Mouse (Mus musculus) liver, embryonic 16.5 days (tissue): ENCODE data around the gene Traf3. TPM values are rescaled to one million over a fixed set of nuclear protein-coding genes. Genes with fewer than 3 reads are reported as not detected.
A peak's percentile ranks its signal among the peaks of the same experiment; 100 is the strongest.

Experiments used
- ATAC-seq: fragments of 200-750 bp; cut with Nextera tagmentation; 2 replicates; pipeline ENCODE4 v1.8.0; 2017; ENCODE audit warnings: low read depth, mild to moderate bottlenecking, moderate number of reproducible peaks, moderate library complexity
- H3K27ac ChIP-seq: fragments of 300-500 bp; sonication (generic); 2 replicates; pipeline ENCODE4 v1.5.1; 2014; ENCODE audit warnings: mild to moderate bottlenecking, low read length
- H3K27me3 ChIP-seq: fragments of 300-500 bp; sonication (generic); 2 replicates; pipeline ENCODE4 v1.6.1; 2014; ENCODE audit warnings: low read depth, low read length, mixed read lengths; ENCODE audit not compliant: control insufficient read depth, insufficient read depth
- H3K36me3 ChIP-seq: fragments of 300-500 bp; sonication (generic); 2 replicates; pipeline ENCODE4 v1.6.1; 2014; ENCODE audit warnings: mild to moderate bottlenecking; ENCODE audit not compliant: control insufficient read depth, insufficient read depth
- H3K4me1 ChIP-seq: fragments of 300-500 bp; sonication (generic); 2 replicates; pipeline ENCODE4 v1.6.1; 2014; ENCODE audit warnings: low read depth, low read length, mixed read lengths; ENCODE audit not compliant: control insufficient read depth
- H3K4me2 ChIP-seq: fragments of 300-500 bp; sonication (generic); 2 replicates; pipeline ENCODE4 v1.6.1; 2014; ENCODE audit warnings: low read depth, low read length, mixed read lengths
- H3K4me3 ChIP-seq: fragments of 300-500 bp; sonication (generic); 2 replicates; pipeline ENCODE4 v1.5.1; 2014; ENCODE audit warnings: low read depth, mild to moderate bottlenecking, low read length
- H3K9ac ChIP-seq: fragments of 300-500 bp; sonication (generic); 2 replicates; pipeline ENCODE4 v1.6.1; 2014; ENCODE audit warnings: low read depth, low read length
- H3K9me3 ChIP-seq: fragments of 300-500 bp; sonication (generic); replicated peaks from 2 replicates; pipeline ENCODE4 v1.6.1; 2016; ENCODE audit warnings: low read length; ENCODE audit not compliant: control insufficient read depth
- WGBS: fragments of 180-500 bp; shearing (Covaris S2); extraction: QIAGEN DNeasy Blood & Tissue Kit; methylation state at CpG from one replicate; pipeline ENCODE4 v1.1.7; 2014; ENCODE audit not compliant: insufficient replicate concordance; 5-methylcytosine and 5-hydroxymethylcytosine counted together
- polyA plus RNA-seq: library from polyadenylated mRNA; unstranded; fragments of >200 nt; fragmentation: Nextera tagmentation; extraction: Ambion mirVana; gene quantifications from 2 replicates; pipeline ENCODE4 v1.2.1, GENCODE M21; 2015

Gene Traf3
- polyA plus RNA-seq, 1 experiment from 2014 or later: 1.6 TPM

DNA sequence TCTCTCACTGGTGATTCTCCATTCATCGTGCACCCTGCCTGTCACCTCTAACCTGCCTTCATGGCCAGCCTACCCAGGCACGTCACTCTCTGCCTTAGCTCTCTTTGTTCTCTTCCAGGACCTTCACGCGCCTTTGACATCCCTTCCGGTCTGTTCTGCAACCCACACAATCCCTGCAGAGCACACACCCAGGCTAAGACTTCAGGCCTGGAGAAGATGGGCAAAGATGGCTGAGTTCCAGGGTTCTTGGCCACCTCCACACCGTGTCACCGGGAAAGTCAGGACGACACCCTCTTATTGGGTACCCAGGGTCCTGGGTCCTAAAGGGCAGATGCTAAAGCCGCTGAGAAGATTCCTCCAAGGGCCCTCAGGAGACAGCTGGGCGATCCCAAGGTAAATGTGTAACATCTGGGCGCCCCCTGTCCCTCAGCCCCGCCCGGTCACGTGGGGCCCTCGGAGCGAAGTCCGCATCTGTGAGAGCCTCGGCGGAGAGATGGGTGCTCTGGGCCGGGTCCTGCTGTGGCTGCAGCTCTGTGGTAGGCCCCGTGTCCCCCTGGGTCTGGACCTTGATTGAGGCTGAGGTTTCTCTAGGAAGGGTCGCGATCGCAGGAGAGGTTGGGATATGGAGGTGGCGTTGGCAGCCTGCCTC lies 104.6 kb downstream of the Traf3 start, which contains the start of gene Amn:
Gene Amn (plus strand): TSS at position 467 of the 649 bp plus-strand sequence.
- Histone ChIP-seq H3K36me3 (no peaks in the 10 kb centered on the region), H3K27me3 (peaks cover 60% of the 10 kb centered on the region), H3K4me3 (0 out of 2 replicates have a peak within 1 kb of the TSS, but pooled peaks have one; percentile 13), H3K9me3 (no peaks in the 10 kb centered on the region), H3K4me1 (peaks cover 53% of the 10 kb centered on the region), H3K27ac (no peak within 1 kb of the TSS), H3K4me2 (peak within 1 kb of the TSS; percentile 28), H3K9ac (no peak within 1 kb of the TSS)
- 25% methylated on average over 25 of the region's 25 CpGs for WGBS
- no peak for ATAC-seq

DNA sequence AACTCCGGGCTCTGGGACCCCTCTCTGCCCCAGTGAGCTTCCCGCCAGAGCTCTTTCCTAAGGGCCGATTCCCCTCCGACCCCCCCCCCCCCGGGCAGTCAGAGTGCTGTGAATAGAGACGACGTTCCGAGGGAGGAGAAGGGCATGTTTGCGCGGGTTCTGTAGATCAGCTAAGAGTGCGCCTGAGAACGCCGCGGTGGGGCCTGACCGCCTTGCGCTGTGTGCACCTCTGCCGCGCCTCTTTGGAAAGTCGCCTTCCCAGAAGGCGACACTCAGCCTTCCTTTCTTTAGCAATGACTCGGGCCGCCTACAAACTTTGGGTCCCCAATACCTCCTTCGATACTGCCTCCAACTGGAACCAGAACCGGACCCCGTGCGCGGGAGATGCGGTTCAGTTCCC lies 105.2 kb downstream of the Traf3 start:
- ATAC-seq: no peak
- H3K4me3 ChIP-seq: 0 out of 2 replicates have a peak overlapping the region, but pooled peaks have one; percentile 13
- 9% methylated on average over 25 of the region's 28 CpGs for WGBS
- H3K27ac ChIP-seq: no peak overlapping the region
- peaks cover 47% of the 10 kb centered on the region for H3K4me1 ChIP-seq
- peaks cover 67% of the 10 kb centered on the region for H3K27me3 ChIP-seq
- peak overlapping the region; percentile 28 for H3K4me2 ChIP-seq
- H3K9ac ChIP-seq: no peak overlapping the region
- no peaks in the 10 kb centered on the region for H3K36me3 ChIP-seq
- no peaks in the 10 kb centered on the region for H3K9me3 ChIP-seq

DNA sequence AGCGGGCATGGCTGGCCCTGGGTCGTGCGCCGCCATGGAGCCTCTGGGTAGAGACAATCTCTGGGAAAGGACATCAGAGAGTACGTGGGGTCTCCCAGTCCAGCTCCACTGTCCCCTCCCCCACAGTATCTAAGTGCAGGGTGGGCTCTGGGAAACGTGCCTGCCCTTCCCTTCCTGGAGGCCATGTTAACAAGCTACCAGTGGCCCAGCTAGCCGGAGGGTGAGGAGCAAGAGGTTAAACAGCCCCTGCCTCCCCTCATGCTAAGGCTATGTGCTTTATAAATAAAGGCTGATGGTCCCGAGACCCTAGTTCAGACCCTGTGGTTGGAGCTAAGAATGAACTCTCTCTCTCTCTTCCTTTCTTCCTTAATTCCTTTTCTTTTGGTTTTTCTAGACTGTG lies 105.8 kb downstream of the Traf3 start:
- 20% methylated on average over 8 of the region's 8 CpGs for WGBS
- Histone ChIP-seq H3K27ac (no peak overlapping the region), H3K9me3 (no peaks in the 10 kb centered on the region), H3K4me3 (no peak overlapping the region), H3K27me3 (peaks cover 72% of the 10 kb centered on the region), H3K4me2 (0 out of 2 replicates have a peak overlapping the region, but pooled peaks have one; percentile 1), H3K36me3 (no peaks in the 10 kb centered on the region), H3K4me1 (peaks cover 44% of the 10 kb centered on the region), H3K9ac (no peak overlapping the region)
- no peak for ATAC-seq

DNA sequence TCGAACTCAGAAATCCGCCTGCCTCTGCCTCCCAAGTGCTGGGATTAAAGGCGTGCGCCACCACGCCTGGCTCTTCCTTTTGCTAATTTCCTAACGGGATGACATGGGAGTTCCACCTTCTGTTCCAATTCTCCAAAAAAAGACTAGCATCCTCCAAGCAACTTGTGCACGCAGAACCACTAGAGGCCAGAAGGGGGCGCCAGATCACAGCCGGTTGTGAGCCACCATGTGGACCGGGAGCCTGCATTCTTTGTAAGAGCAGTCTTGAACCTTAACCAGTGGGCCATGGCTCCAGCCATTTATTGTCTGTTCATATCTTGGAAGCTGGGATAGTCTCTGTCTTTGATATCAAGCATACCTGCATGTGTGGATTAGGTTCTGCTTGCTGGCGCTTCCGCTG lies 106.2 kb downstream of the Traf3 start:
- no peak overlapping the region for H3K9ac ChIP-seq
- H3K27me3 ChIP-seq: peaks cover 76% of the 10 kb centered on the region
- H3K36me3 ChIP-seq: no peaks in the 10 kb centered on the region
- WGBS: 16% methylated on average over 12 of the region's 12 CpGs
- peaks cover 39% of the 10 kb centered on the region for H3K4me1 ChIP-seq
- H3K27ac ChIP-seq: no peak overlapping the region
- no peak overlapping the region for H3K4me2 ChIP-seq
- ATAC-seq: no peak
- no peak overlapping the region for H3K4me3 ChIP-seq
- no peaks in the 10 kb centered on the region for H3K9me3 ChIP-seq

DNA sequence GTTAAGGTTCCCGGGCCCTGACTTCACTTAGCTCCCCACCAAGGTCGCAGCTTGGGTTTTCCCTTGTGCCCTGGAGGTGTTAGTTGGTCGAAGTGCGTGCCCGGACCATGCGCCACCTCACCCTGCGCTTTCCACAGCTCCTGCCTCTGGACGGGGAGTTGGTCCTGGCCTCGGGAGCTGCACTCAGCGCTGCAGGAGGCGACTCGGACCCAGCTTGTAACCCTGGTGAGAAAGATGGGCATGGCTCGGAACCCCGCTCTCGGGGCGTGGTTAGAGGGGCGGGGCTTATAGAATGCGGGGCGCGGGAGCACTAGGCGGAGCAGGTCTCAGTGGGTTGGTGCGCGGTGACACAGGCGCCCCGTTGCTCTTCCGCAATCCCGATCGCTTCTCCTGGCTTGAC lies 107.8 kb downstream of the Traf3 start:
- Histone ChIP-seq H3K36me3 (no peaks in the 10 kb centered on the region), H3K27ac (no peak overlapping the region), H3K27me3 (peaks cover 76% of the 10 kb centered on the region), H3K4me1 (peaks cover 26% of the 10 kb centered on the region), H3K9me3 (no peaks in the 10 kb centered on the region), H3K4me2 (no peak overlapping the region; the same call in 1 of the 2 replicates), H3K4me3 (peak overlapping the region; percentile 38; the same call in 1 of the 2 replicates), H3K9ac (no peak overlapping the region)
- WGBS: 6% methylated on average over 28 of the region's 28 CpGs
- no peak for ATAC-seq

DNA sequence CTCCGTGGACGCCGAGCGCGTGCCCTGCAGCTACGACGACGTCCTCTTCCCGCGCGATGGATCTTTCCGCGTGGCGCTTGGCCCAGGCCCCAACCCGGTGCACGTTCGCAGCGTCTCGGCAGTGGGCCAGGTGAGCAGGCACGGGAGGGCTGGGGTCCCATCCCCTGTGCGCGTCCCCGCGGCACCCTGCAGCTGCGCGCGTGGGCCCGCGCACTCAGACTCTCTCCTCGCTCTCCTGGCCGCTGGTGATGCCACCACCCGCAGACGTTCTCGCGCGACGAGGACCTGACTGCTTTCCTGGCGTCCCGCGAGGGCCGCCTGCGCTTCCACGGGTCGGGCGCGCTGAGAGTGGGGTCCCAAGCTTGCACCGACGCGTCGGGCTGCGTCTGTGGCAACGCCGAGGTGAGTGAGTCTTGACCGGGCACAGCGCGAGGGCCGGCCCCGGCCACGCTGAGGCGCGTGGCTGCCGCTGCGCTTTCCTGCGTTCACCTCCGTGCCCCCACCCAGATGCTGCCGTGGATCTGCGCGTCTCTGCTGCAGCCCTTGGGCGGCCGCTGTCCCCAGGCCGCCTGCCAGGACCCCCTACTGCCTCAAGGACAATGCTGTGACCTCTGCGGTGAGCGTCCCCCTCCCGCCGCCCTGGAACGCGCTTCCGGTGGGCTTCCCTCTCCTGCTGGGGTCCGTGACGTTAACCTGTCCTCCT lies 108.4 kb downstream of the Traf3 start:
- H3K27ac ChIP-seq: no peak overlapping the region
- 4% methylated on average over 80 of the region's 80 CpGs for WGBS
- no peaks in the 10 kb centered on the region for H3K36me3 ChIP-seq
- H3K4me2 ChIP-seq: peak overlapping the region; percentile 53
- no peaks in the 10 kb centered on the region for H3K9me3 ChIP-seq
- no peak overlapping the region for H3K9ac ChIP-seq
- H3K4me3 ChIP-seq: peak overlapping the region; percentile 38
- H3K27me3 ChIP-seq: peaks cover 76% of the 10 kb centered on the region
- H3K4me1 ChIP-seq: peaks cover 26% of the 10 kb centered on the region
- ATAC-seq: no peak

DNA sequence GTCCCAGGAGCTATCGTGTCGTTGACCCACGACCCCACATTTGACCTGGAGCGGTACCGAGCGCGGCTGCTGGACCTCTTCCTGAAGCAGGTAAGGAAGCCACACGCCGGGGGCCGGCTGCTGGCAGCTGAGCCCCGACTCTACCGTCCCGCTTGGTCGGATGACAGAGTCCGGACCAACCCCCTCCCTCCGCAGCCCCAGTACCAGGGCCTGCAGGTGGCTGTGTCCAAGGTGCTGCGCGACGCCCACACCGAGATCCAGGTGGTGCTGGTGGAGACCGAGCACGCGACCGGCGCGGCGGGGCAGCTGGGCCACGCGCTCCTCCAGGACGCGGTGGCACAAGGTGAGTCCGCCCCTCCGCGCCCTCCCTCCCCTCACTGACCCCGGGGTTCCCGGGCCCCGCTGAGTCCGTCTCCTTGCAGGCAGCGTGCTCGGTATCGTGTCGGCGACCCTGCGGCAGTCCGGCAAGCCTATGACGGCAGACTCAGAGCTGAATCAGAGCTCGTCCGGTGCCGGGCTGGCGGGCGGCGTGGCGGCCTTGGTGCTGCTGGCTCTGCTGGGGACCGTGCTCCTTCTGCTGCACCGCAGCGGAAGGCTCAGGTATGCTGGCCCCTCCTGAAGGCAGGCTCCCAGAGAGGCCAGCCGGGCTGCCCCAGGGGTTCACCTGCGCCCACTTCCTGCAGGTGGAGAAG lies 109.1 kb downstream of the Traf3 start:
- H3K4me2 ChIP-seq: peak overlapping the region; percentile 53
- 1% methylated on average over 58 of the region's 58 CpGs for WGBS
- H3K9me3 ChIP-seq: no peaks in the 10 kb centered on the region
- H3K4me3 ChIP-seq: peak overlapping the region; percentile 38
- peaks cover 71% of the 10 kb centered on the region for H3K27me3 ChIP-seq
- no peak overlapping the region for H3K9ac ChIP-seq
- H3K27ac ChIP-seq: no peak overlapping the region
- ATAC-seq: no peak
- peaks cover 20% of the 10 kb centered on the region for H3K4me1 ChIP-seq
- no peaks in the 10 kb centered on the region for H3K36me3 ChIP-seq

DNA sequence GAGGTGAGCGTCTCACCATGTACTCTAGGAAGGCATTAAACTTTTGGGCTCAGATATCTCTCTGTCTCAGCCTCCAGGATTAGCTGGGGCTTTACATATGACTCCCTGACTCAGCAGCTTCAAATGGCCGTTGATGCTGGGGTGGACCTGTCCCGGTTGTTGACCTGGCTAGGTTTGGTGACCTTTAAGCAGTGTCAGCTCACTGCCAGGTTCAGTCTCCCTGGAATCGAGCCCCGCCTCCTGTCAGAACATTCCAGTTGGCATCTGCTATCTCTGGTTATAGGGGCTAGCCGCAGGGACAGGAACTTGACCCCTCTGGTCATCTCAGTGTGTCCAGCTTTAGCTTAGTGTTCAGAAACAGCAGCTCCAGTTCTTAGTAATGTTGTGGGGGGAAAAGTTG lies 110.2 kb downstream of the Traf3 start:
- H3K4me3 ChIP-seq: no peak overlapping the region
- no peaks in the 10 kb centered on the region for H3K9me3 ChIP-seq
- H3K4me1 ChIP-seq: peaks cover 13% of the 10 kb centered on the region
- 40% methylated on average over 6 of the region's 6 CpGs for WGBS
- H3K4me2 ChIP-seq: no peak overlapping the region
- ATAC-seq: no peak
- no peak overlapping the region for H3K9ac ChIP-seq
- H3K27me3 ChIP-seq: peaks cover 60% of the 10 kb centered on the region
- no peak overlapping the region for H3K27ac ChIP-seq
- H3K36me3 ChIP-seq: no peaks in the 10 kb centered on the region
